Mouse (Mus musculus): ENCODE measurements around the gene Mras. TPM values are rescaled to one million over a fixed set of nuclear protein-coding genes. Genes with fewer than 3 reads are reported as not detected.
A peak's percentile ranks its signal among the peaks of the same experiment; 100 is the strongest.

Gene Mras
- total RNA-seq, 2 experiments from 2014 or later: 10.1 to 12.2 TPM

DNA sequence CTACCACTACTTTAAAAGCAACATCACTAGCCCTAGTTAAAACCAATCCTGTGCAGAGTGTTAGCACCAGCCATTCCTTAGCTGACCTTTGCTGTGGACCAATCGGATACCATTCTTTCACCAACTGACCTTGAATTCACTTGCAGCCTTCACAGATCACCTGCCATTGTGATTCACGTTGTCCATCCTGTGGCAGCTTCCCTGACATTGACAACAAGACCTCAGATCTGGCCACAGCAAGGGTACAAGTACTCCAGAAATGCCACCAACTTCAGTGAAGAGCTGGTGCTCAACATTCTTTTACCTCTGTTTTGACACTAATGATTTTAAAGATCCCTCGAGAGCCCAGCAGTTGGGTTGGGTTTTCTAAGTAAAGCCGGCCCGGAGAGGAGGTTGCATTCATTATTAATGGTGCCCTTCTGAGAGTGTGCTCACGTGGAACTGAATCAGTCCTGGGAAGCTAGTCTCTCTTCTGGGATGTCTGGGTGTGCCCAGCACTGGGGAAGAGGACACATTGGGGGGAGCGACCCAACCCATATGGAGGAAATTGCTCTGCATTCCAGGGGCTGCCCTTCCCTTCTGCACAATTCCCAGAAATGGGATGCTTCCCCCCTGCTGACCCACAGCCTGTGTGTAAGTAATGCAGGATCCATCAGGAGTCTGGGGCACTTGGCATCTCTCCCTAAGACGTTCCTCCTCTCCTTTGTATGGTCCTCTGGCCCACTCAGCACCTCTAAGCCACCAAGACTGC, 17.1 kb downstream of the Mras start:
- DNase-seq: no peak
- intact Hi-C loops (cut with DNase I): no loop called here

DNA sequence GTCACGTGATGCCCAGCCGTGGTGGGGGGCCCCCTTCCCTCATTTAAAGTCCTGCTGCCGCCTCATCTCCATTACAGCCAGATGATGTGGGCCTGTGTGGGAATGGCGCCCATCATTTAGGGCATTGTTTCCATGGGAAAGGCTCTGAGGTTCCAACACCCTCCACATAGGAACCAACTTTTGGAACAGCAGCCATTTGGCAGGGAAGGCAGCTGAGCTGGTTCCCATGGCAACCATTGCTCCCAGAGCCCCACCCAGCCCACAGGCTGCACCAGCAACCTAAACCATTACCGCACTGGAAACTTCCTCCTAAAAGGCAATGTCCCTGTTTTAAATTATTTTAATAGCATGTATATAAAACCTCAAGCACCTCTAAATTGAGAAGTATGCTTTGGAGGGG, 18.8 kb downstream of the Mras start:
- DNase-seq: peak in 1 of 2 experiments; percentile 19
- intact Hi-C loops (cut with DNase I): no loop called here

DNA sequence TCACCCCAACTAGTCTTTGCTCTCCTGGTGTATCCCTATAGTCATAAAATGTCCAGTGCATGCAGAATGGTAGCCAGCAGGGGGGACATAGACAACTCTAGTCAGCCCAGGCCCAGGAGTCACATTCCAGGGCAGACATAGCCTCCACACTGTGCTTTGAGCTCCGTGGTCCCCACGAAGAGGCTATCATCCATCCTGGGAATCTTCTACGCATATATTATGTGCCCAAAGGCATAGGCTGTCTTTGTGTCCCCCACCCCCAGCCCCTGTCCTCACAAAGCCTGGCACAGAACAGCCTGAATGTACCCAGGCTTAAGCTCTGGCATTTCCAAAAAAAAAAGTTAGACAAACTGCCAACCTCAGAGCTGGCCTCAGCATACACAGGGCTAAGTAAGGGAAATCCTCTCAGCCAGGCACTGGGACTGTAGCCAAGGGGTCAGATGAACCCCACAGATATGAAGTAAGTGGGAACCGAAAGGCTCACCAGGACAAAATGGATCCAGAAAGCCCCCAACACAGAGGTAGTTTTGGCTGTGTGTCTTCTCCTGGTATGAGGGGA, 19.8 kb downstream of the Mras start:
- DNase-seq: no peak
- intact Hi-C loops (cut with DNase I): no loop called here

DNA sequence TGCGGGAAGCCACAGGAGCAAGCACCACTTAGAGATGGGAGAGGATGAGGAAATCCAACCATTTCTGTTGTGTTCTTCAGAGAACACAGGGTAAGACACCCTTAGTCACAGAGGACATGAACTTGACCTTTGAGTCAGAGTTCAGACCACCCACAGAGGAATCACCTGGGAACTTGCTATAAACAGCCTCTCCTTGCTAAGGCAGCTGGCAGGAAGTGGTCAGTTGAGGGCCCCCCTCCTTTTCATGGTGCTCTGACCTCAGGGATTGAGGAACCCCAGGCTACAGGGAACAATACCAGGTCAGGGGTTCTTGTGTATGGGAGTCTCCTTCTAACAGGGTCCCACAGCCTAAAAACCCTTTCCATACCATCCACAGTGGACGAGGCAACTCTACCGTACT, 20.4 kb downstream of the Mras start:
- DNase-seq: no peak
- intact Hi-C loops (cut with DNase I): no loop called here

DNA sequence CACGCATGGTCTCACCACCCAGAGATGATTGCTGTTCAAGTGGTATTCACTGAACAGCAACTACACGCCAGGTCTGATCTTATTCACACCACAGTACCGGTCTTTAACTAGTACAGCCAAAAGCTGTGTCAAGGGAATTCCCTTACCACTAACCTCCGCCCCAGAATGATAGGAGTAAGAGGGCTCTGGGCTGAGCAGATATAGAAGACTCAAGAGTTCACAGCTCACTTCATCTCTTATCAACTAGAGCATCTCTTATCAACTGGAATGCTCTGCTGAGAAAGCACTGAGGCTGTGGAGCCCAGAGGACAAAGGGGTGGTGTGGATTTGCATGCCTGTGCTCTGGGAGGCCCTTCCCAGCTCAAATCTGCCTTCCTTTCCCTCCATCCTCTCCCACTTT, 25.4 kb downstream of the Mras start:
- intact Hi-C loops (cut with DNase I): no loop called here
- no peak for DNase-seq

DNA sequence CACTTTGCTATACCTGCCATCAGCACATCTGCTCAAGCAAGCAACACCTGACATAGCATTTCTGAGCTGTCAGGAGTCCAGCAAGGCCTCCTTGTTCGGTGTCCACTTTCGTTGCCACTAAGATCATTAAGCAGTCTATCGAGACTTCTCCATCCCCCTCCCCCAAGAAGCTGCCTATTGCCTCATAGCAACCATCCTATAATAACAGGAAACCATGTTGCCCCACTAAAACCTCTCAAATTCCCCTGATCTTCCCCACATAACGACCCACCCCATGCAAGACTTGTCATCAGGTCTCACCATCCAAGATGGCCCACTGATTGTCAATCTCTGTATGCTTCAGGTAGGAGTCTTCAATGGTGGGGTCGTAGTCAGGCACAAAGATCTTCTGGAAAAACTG, 26.1 kb downstream of the Mras start:
- no peak for DNase-seq
- intact Hi-C loops (cut with DNase I): no loop called here

DNA sequence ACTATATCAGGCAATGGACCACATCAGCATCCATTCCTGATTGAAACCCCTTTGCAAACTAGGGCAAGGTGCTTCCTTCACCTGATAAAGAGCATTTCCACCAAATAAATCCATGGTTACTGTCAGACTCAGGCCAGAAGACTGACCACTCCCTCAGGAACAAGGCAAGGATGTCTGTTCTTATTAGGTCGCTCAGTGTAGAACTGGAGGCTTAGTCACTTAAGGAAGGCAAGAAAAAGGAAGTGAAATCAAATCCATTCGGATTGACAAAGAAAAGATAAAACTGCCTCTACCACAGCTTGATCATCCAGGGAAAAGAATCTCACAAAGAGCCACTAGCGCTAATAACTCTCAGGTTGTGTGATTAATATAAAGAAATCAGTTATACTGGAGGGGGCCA, 27.9 kb downstream of the Mras start:
- intact Hi-C loops (cut with DNase I): no loop called here
- DNase-seq: no peak

DNA sequence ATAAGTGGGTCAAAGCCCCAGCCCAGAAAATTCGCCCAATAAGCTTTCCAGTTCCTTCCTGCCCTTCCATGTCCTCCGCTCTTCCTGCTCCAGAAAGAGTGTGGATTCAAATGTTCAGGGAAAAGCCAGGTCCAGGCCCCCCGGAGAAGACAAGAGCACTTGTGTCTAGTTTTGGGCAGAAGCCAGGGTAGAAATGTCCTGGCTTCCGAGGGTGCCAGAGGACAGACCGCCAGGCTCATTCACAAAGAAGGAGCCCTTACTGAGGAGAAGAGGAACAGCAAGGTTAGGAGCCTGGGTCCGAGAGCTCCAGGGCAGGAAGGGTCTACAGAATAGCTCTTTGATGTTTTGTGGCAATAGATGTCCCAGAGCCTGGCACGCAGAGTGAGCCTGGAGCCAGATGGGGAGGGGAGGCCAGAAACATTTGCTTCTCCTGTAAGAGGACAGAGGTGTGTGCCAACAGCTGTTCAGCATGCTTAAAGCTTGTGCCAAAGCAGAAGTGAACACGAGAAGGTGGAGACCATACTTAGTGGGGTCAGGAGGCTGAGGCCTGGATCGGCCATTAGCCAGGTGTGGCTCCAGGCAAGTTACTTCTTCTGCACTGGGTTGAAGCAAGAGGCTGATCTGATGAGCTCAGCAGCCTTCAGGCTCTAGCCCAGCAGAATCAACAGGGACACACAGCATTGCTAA, 35.8 kb downstream of the Mras start:
- peak in 1 of 2 experiments; percentile 26 for DNase-seq
- intact Hi-C loops (cut with DNase I): no loop called here

DNA sequence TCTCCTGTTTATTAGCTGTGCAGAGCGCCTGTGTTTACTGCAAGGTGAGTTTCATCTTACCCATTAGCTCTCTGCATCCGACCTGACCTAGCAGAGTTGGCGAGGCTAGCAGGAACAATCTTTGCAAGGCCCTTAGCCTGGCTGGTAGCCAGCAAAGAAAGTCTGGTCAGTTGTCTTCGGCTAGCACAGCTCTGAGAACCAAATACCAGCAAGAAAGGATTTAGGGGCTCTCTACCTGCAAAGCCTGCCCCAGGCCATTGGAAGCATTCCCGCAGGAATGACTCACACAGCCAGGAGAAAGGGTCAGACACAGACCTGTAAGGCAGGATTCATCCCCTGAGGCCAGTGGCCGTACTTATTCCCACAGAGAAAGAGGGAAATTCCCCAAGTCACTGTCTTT, 36.4 kb downstream of the Mras start:
- intact Hi-C loops (cut with DNase I): no loop called here
- DNase-seq: peak in 1 of 2 experiments; percentile 19

DNA sequence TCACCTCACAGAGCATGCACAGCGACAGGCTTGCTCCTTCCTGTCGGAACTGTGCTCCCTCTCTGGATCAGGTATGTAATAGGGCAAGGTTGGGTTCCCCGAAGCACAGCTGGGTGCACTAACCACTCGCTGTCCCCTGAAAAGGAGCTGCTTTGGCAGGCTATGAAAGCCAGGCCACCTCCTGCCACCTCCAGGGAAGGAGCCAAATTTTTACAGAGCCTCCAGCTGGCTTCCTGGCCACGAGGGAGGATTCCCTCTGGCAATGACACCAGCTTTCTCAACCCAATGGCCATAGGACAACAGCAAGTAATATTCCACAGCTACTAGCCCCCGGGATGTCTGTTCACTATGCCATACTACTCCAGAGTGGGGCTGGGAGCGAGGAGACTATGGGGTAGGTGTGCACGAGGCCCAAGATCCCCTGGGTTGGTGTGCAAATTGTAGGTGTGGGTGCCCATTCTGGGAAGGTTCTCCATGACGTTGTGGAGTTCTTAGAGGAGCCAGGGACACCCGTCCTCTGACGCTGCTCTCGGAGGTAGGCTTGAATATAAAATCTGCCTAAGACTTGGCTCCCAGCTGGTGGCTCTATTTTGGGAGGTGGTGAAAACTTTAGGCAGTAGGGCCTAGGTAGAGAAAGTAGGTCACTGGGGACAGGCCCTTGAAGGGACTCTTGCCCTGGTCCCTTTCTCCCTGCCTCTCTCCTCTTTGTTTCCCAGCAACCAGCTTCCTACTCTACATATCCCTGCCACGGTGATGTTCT, 39.9 kb downstream of the Mras start:
- peak; percentile 32 to 38 for DNase-seq
- intact Hi-C loops (cut with DNase I): no loop called here

DNA sequence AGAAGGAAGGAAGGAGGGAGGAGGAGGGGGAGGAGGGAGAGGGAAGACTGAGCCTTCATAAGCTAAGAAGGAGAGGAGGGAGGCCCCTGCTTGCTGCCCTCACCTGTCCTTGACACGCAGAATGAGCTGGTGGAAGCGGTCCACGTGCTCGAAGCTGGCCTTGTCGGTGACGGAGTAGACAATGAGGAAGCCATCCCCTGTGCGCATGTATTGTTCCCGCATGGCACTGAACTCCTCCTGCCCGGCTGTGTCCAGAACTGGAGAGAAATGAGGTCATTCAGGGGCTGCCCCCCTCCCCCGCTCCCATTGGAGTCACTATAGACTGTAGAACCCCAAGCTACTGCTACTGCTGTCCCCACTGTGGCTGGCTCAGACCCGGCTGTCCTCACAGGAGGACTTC, 42.8 kb downstream of the Mras start:
- intact Hi-C loops (cut with DNase I): no loop called here

DNA sequence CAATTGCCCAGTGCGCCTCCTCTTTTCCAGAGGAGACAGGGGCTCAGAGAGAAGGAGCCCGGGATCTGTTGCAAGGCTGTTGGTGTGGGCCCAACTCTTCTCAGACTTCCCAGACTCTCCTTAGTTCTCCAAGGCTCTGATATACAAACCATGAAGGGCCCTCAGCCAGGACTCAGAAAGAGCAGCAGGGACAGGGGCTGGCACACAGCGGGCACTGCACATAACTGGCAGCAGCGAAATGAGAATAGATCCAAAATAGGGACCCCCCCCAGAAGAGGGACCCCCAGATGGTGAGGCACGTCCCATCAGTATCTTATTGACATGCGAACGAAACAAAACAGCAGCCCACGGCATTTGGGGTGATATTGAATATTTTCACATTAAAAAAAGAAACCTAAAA, 44.0 kb downstream of the Mras start:
- no peak for DNase-seq
- intact Hi-C loops (cut with DNase I): no loop called here

More for the DNA sequence above, 42.8 kb downstream of the Mras start:
- DNase-seq: no peak

DNA sequence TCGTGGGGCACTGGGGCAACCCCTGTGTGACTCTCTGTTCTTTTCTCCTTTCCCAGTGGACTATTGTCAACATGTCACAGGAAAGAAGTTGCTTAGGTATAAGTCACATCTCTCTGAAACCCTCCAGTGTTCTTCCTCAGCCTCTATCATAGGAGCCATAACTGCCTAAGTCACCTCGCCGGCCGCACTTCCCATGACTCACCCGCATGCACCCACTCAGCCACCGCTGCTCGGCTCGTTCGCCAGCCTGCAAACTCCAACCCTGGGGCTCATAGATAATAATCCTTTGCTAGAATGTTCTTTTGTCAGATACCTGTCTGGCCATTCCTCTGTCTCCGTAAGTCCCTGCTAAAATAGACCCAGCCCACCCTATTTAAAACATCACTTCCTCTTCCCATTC, 45.6 kb downstream of the Mras start:
- no peak for DNase-seq
- intact Hi-C loops (cut with DNase I): no loop called here

DNA sequence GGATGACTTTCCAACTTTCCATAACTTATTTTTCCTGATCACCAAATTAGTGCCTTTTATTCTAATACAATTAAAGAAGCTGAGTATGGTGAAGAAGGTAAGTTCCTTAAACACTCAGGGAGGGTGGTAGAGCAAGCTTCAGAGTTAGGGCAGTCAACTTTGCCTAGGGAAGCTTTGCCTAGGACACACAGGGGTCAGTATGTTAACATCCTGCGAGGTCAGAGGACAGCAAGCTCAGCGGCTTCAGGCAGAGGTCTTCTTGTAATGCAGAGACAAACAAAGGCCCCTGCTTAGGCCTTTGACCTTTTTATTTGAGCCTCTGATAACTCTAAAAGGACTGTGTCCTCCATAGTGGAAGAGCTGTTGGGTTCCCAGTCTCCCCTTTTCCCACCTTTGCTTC, 46.5 kb downstream of the Mras start:
- DNase-seq: no peak
- intact Hi-C loops (cut with DNase I): no loop called here

DNA sequence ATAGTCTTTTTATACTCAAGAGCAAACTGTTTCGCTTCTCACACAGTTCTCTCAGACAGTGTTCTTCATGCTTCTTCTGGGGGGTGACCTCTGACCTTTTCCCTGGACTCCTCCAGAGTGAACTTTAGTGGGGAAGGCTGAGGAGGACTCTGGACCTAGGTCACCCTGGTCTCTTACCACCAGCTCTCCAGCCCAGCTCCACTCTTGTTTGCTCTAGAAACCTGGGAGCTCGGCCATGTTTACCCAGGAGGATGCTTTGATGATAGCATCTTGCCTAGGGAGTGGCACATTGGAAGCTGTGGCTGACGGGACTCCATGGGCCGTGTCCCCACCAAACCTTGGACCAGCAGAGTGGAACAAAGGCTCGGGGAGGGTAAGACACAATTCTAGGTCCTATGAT, 47.0 kb downstream of the Mras start:
- no peak for DNase-seq
- intact Hi-C loops (cut with DNase I): no loop called here

DNA sequence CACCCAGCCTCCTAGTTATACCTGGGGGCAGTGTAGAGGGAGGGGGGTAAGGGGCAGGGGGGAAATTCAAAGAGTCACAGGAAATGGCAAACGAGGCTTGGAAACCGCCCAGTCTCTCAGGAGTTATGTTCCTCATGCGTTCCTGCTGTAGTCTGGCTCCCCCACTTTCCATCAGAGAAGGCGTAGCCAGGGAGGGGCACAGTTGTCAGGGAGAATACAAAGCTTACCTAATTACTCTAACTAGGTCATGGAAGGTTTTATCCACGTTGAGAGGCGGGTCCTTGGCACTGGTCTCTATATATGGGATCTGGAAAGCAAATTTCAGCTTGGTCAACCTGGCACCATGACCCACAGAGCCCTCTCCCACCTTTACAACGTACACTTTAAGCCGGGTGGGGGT, 47.7 kb downstream of the Mras start:
- no peak for DNase-seq
- intact Hi-C loops (cut with DNase I): no loop called here

DNA sequence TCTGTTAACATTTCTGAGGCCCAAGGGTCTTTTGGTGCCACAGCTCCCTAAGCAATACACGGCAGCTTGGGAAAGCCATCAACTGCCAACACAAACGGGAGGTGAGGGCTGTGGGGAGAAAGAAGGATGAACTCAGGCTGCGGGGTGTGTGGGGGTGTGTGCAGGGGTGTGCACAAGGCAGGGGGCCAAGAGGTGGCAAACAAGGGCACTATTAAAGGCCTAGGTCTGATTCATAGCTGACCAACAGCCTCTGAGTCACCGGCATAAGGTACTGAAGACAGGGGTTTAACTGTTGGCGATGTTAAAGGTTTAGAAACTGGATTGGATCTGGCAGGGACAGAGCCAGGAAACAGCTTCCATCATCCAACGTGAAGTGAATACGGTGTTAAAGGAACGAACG, 48.3 kb downstream of the Mras start:
- intact Hi-C loops (cut with DNase I): no loop called here
- no peak for DNase-seq

DNA sequence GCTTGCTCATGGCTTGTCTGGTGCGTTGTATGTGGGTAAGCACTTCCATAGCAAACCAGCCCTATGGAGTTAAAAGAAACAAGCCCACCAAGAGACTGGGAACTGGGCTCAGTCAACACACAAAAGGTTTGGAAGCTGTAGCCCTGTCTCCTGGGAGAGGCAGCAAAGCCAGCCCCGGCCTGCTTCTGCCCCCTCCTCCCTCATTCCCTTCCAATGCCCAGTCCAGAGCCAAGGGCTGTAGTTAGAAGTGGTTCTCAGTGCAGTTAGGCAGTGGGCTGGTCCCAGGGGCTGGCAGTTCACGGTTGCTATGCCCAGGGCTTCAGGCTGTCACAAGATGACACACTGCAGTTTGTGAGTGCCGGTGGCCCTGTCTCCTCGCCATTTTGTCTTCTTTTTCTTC, 49.1 kb downstream of the Mras start:
- intact Hi-C loops (cut with DNase I): no loop called here
- no peak for DNase-seq

DNA sequence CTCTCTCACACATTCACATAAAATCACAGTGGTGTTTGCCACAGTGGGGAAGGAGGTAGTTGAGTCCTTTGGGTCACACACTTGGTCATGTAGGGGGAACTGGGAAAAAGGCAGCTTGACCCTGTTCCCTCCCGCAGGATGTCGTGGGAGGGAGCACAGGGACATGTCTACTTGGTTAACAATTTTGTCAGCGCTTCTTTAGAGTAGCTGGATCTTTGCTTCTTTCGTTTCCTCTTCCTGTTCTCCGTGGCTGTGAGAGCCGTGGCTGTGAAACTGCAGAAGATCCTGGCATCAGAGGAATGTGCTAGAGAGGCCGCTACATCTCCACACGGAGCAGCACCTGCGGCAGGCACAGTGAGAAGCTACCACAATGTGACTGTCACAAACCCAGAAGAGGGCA, 54.6 kb downstream of the Mras start:
- no peak for DNase-seq
- intact Hi-C loops (cut with DNase I): no loop called here

DNA sequence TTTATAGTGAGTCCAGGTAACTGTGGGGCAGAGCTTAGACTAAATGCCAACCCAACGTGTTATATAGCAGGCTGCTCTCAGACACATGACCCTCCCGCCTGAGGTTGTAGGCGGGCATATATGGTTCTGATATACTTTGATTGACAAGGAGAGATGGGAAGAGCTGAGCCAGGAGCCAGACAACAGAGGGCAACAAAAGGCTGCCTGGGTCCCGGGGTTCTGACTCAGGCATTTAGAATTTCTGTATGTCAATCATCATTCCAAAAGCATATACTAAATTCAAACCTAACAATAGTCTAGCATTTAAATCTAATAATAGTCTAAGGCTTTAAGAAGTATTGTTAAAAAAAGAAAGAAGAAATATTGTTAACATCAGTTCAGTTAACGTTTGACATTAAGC, 58.0 kb downstream of the Mras start:
- DNase-seq: no peak
- intact Hi-C loops (cut with DNase I): loop anchor here (5.0 to 10.0 kb wide), 2 partner anchors 73 to 134 kb away; partner anchors contain the start of genes Cep70 and Nme9

Data from heart, postnatal 10 days (tissue).